Mouse (Mus musculus) hindbrain, embryonic 15.5 days (tissue): ENCODE data around the gene Wdr74. TPM values are rescaled to one million over a fixed set of nuclear protein-coding genes. Genes with fewer than 3 reads are reported as not detected.
A peak's percentile ranks its signal among the peaks of the same experiment; 100 is the strongest.
"Not testable (repeated sequence)": the region's sequence is repeated elsewhere in the genome, so short reads cannot be mapped to it uniquely, and the experiment has no call there.

Source experiments
- ATAC-seq: fragments of 200-750 bp; cut with Nextera tagmentation; 2 replicates; pipeline ENCODE4 v1.8.0; 2017; ENCODE audit warnings: low read depth, moderate number of reproducible peaks, moderate TSS enrichment; ENCODE audit not compliant: low FRiP score
- H3K27ac ChIP-seq: fragments of 300-500 bp; sonication (generic); replicated peaks from 2 replicates; pipeline ENCODE4 v1.5.1; 2015; ENCODE audit warnings: mild to moderate bottlenecking, inconsistent platforms
- H3K27me3 ChIP-seq: fragments of 300-500 bp; sonication (generic); 2 replicates; pipeline ENCODE4 v1.6.1; 2015; ENCODE audit warnings: control low read depth, inconsistent platforms
- H3K36me3 ChIP-seq: fragments of 300-500 bp; sonication (generic); 2 replicates; pipeline ENCODE4 v1.6.1; 2015; ENCODE audit warnings: control low read depth, inconsistent platforms
- H3K4me1 ChIP-seq: fragments of 300-500 bp; sonication (generic); replicated peaks from 2 replicates; pipeline ENCODE4 v1.6.1; 2015; ENCODE audit warnings: control low read depth, inconsistent platforms
- H3K4me2 ChIP-seq: fragments of 300-500 bp; sonication (generic); 2 replicates; pipeline ENCODE4 v1.6.1; 2015; ENCODE audit warnings: moderate library complexity, mild to moderate bottlenecking, inconsistent platforms
- H3K4me3 ChIP-seq: fragments of 300-500 bp; sonication (generic); 2 replicates; pipeline ENCODE4 v1.5.1; 2015; ENCODE audit warnings: mild to moderate bottlenecking, inconsistent platforms
- H3K9ac ChIP-seq: fragments of 300-500 bp; sonication (generic); 2 replicates; pipeline ENCODE4 v1.6.1; 2015; ENCODE audit warnings: inconsistent platforms
- H3K9me3 ChIP-seq: fragments of 300-500 bp; sonication (generic); 2 replicates; pipeline ENCODE4 v1.6.1; 2016; ENCODE audit warnings: control low read depth, inconsistent platforms
- WGBS: fragments of 180-500 bp; shearing (Covaris S2); methylation state at CpG from one replicate; pipeline ENCODE4 v1.1.7; 2015; 5-methylcytosine and 5-hydroxymethylcytosine counted together
- polyA plus RNA-seq: library from polyadenylated mRNA; unstranded; fragments of >200 nt; fragmentation: Nextera tagmentation; extraction: Ambion mirVana; gene quantifications from 2 replicates; pipeline ENCODE4 v1.2.1, GENCODE M21; 2015

Gene Wdr74
- polyA plus RNA-seq, 1 experiment from 2014 or later: 96.1 TPM

- Histone ChIP-seq H3K4me3 (peak overlapping the region; percentile 71), H3K4me1 (peaks cover 36% of the 10 kb centered on the region), H3K27ac (no peak overlapping the region), H3K27me3 (no peaks in the 10 kb centered on the region), H3K9ac (no peak overlapping the region), H3K36me3 (peaks cover 20% of the 10 kb centered on the region), H3K9me3 (no peaks in the 10 kb centered on the region), H3K4me2 (peak overlapping the region; percentile 61)
- no peak for ATAC-seq
- WGBS: 71% methylated on average over 1 of the region's 1 CpGs
Observed at GRCm38 (mm10) chr19:8721378-8721777, 14.2 kb upstream of the Wdr74 start.

GRCm38 (mm10) chr19:8722021-8722420, 13.6 kb upstream of the Wdr74 start:
- 66% methylated on average over 4 of the region's 4 CpGs for WGBS
- H3K27me3 ChIP-seq: no peaks in the 10 kb centered on the region
- H3K9me3 ChIP-seq: no peaks in the 10 kb centered on the region
- ATAC-seq: no peak
- peak overlapping the region; percentile 61 for H3K4me2 ChIP-seq
- peak overlapping the region; percentile 97 for H3K27ac ChIP-seq
- H3K36me3 ChIP-seq: peaks cover 27% of the 10 kb centered on the region
- peak overlapping the region; percentile 95 for H3K9ac ChIP-seq
- peaks cover 36% of the 10 kb centered on the region for H3K4me1 ChIP-seq
- peak overlapping the region; percentile 71 for H3K4me3 ChIP-seq

GRCm38 (mm10) chr19:8722559-8722906, 13.1 kb upstream of the Wdr74 start:
- H3K27me3 ChIP-seq: no peaks in the 10 kb centered on the region
- peak overlapping the region; percentile 97 for H3K27ac ChIP-seq
- H3K4me3 ChIP-seq: peak overlapping the region; percentile 71
- WGBS: under 1% methylated on average over 5 of the region's 5 CpGs
- H3K9me3 ChIP-seq: no peaks in the 10 kb centered on the region
- peak overlapping the region; percentile 95 for H3K9ac ChIP-seq
- peaks cover 36% of the 10 kb centered on the region for H3K4me1 ChIP-seq
- H3K4me2 ChIP-seq: peak overlapping the region; percentile 61
- ATAC-seq: peak; percentile 0; the same call in 1 of the 2 replicates
- H3K36me3 ChIP-seq: peaks cover 28% of the 10 kb centered on the region

GRCm38 (mm10) chr19:8722907-8723573, 12.6 kb upstream of the Wdr74 start, which contains the start of gene Slc3a2:
Gene Slc3a2 (minus strand): TSS chr19:8723369.
- ATAC-seq: peak; percentile 98
- Histone ChIP-seq H3K9me3 (no peaks in the 10 kb centered on the region), H3K4me1 (peaks cover 36% of the 10 kb centered on the region), H3K27me3 (no peaks in the 10 kb centered on the region), H3K27ac (peak within 1 kb of the TSS; percentile 97), H3K9ac (peak within 1 kb of the TSS; percentile 95), H3K4me2 (peak within 1 kb of the TSS; percentile 61), H3K4me3 (peak within 1 kb of the TSS; percentile 71), H3K36me3 (peaks cover 28% of the 10 kb centered on the region)
- under 1% methylated on average over 50 of the region's 50 CpGs for WGBS

- WGBS: under 1% methylated on average over 20 of the region's 20 CpGs
- Histone ChIP-seq H3K4me2 (peak overlapping the region; percentile 61), H3K27me3 (no peaks in the 10 kb centered on the region), H3K4me3 (peak overlapping the region; percentile 71), H3K9ac (peak overlapping the region; percentile 75), H3K9me3 (no peaks in the 10 kb centered on the region), H3K4me1 (peaks cover 36% of the 10 kb centered on the region), H3K36me3 (peaks cover 28% of the 10 kb centered on the region), H3K27ac (peak overlapping the region; percentile 80)
- no peak for ATAC-seq
Observed at GRCm38 (mm10) chr19:8723574-8724346, 11.9 kb upstream of the Wdr74 start.

DNA sequence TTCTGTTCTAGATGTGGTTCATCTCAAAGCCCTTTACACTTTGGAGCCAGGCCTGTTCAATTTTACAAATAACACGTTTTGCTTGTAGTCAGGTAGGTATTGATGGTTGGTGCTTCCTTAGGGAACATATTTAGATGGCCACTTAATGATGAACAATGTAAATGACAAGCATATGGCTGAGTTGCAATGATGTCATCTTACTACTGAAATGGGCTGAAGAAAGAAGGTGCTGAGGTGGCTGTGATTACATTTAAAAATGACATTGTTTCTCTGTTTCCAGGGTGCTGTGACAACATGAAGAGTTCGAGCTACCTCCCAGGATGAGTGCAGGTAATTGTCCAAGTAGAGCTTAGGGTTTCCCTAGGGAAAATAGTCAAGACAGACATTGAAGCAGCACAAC, 11.2 kb upstream of the Wdr74 start:
- Histone ChIP-seq H3K36me3 (peaks cover 28% of the 10 kb centered on the region), H3K9ac (peak overlapping the region; percentile 75), H3K27me3 (no peaks in the 10 kb centered on the region), H3K27ac (peak overlapping the region; percentile 80; the same call in 1 of the 2 replicates), H3K4me1 (peaks cover 36% of the 10 kb centered on the region), H3K9me3 (no peaks in the 10 kb centered on the region), H3K4me2 (peak overlapping the region; percentile 61), H3K4me3 (peak overlapping the region; percentile 71)
- no peak for ATAC-seq
- 3% methylated on average over 2 of the region's 2 CpGs for WGBS

GRCm38 (mm10) chr19:8725081-8725613, 10.5 kb upstream of the Wdr74 start:
- Histone ChIP-seq H3K27me3 (no peaks in the 10 kb centered on the region), H3K4me3 (peak overlapping the region; percentile 71), H3K4me1 (peaks cover 34% of the 10 kb centered on the region), H3K27ac (no peak overlapping the region), H3K4me2 (peak overlapping the region; percentile 61), H3K36me3 (peaks cover 28% of the 10 kb centered on the region), H3K9ac (peak overlapping the region; percentile 75; the same call in 1 of the 2 replicates), H3K9me3 (no peaks in the 10 kb centered on the region)
- 54% methylated on average over 4 of the region's 4 CpGs for WGBS
- ATAC-seq: no peak

GRCm38 (mm10) chr19:8726609-8727390, 8.8 kb upstream of the Wdr74 start:
- Histone ChIP-seq H3K4me2 (no peak overlapping the region), H3K36me3 (peaks cover 28% of the 10 kb centered on the region), H3K27ac (no peak overlapping the region)

DNA sequence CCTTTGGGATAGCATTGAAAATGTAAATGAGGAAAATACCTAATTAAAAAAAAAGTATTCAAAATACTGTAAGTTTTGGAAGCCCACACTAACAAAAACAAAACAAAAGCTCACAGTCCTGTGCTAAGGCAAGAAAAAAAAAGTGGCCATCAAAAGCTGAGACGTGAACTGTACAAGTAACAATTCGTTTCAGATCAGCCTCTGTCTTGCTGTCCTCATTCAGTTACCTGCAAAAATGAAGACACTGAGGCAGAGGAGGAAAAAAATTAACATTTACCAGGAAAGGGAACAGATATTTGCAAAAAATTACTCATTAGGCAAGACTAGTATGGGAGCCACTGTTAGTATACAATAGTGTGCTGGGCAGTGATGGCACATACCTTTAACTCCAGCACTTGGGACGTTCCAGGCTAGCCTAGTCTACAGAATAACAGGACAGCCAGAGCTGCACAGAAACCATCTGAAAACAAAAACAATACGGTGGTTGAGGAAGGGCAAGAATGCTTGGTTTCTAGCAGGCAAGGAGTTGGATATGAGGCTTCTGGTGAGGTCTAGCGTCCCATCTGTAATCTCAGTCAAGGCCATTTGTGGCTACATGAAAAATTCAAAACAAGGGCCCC, 8.0 kb upstream of the Wdr74 start:
- 29% methylated on average over 5 of the region's 5 CpGs for WGBS
- Histone ChIP-seq H3K4me1 (peaks cover 15% of the 10 kb centered on the region), H3K27me3 (no peaks in the 10 kb centered on the region), H3K4me3 (no peak overlapping the region), H3K4me2 (no peak overlapping the region), H3K9ac (no peak overlapping the region), H3K36me3 (peaks cover 28% of the 10 kb centered on the region), H3K27ac (no peak overlapping the region), H3K9me3 (no peaks in the 10 kb centered on the region)
- no peak for ATAC-seq

More at GRCm38 (mm10) chr19:8726609-8727390, 8.8 kb upstream of the Wdr74 start:
- no peaks in the 10 kb centered on the region for H3K9me3 ChIP-seq
- no peak overlapping the region for H3K9ac ChIP-seq
- peaks cover 21% of the 10 kb centered on the region for H3K4me1 ChIP-seq
- no peak for ATAC-seq
- 23% methylated on average over 3 of the region's 3 CpGs for WGBS
- no peak overlapping the region for H3K4me3 ChIP-seq
- H3K27me3 ChIP-seq: no peaks in the 10 kb centered on the region

DNA sequence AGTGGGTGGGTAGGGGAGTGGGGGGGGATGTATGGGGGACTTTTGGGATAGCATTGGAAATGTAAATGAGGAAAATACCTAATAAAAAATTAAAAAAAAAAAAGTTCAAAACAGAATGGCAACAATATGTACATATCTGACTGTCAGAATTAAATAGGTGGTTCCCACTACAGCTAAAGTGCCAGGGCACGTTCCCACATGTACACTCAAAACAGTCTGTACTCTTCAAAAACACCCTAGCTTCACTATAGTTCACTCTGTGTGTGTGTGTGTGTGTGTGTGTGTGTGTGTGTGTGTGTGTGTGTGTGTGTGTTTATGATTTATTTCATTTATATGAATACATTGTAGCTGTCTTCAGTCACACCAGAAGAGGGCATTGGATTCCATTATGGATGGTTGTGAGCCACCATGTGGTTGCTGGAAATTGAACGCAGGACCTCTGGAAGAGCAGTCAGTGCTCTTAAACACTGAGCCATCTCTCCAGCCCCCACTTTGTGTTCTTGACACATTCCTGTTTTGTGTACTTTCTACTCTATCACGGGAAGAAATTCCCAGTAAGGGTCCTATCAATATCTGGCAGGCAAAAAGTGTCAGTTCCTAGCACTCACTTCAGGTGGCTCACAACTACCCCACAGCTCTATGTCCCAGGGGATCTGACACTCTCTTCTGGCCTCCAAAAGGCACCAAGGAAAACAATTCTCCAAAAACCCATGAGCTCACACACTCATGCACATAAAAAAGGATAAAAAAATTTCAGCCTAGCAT, 7.1 kb upstream of the Wdr74 start:
- H3K27me3 ChIP-seq, ATAC-seq: not testable (repeated sequence)
- WGBS: 41% methylated on average over 3 of the region's 3 CpGs

GRCm38 (mm10) chr19:8734334-8734733, 1.3 kb upstream of the Wdr74 start:
- no peak overlapping the region for H3K9ac ChIP-seq
- no peaks in the 10 kb centered on the region for H3K9me3 ChIP-seq
- no peak overlapping the region for H3K4me2 ChIP-seq
- 80% methylated on average over 3 of the region's 3 CpGs for WGBS
- peaks cover 12% of the 10 kb centered on the region for H3K36me3 ChIP-seq
- no peak for ATAC-seq
- H3K4me3 ChIP-seq: no peak overlapping the region
- H3K27me3 ChIP-seq: no peaks in the 10 kb centered on the region
- peaks cover 17% of the 10 kb centered on the region for H3K4me1 ChIP-seq
- no peak overlapping the region for H3K27ac ChIP-seq

More for the DNA sequence above, 7.1 kb upstream of the Wdr74 start:
- H3K9ac ChIP-seq, H3K9me3 ChIP-seq, H3K4me3 ChIP-seq, H3K4me2 ChIP-seq, H3K27ac ChIP-seq: not testable (repeated sequence)
- Histone ChIP-seq H3K4me1 (peaks cover 15% of the 10 kb centered on the region), H3K36me3 (peaks cover 28% of the 10 kb centered on the region)
